Mouse (Mus musculus) layer of hippocampus, adult 9-10 months (tissue): ENCODE measurements around the gene Dscam.

ENCODE experiments used
- DNase-seq: peaks from one replicate; pipeline ENCODE4 v3.0.0; 2022; ENCODE audit warnings: low spot score

Dscam gene

DNA sequence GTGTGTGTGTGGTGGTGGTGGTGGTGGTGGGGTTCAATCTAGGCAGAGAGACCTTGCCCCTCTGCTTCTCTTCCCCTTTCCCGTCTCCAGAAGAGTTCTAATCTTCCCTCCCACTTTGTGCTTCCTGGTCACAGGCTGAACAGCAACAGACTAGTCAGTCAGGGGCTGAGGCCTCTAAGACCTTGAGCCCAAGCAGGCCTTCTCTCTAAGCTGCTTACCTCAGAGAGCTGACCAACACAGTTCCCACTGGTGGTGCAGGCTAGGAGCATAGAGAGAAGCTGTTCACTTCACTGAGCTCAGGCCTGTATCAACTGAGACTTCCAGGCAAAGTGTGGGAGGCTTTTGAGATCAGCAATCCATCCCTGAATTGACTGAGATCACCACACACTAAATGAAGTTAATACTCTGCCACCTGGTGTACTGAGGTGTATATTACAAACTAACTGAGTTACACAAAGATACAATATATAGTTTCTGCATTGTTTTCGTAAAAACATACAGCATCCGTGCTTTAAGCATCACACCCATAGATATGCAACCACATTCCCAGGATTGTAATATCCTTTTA lies 153.3 kb downstream of the Dscam start:
- no peak for DNase-seq

DNA sequence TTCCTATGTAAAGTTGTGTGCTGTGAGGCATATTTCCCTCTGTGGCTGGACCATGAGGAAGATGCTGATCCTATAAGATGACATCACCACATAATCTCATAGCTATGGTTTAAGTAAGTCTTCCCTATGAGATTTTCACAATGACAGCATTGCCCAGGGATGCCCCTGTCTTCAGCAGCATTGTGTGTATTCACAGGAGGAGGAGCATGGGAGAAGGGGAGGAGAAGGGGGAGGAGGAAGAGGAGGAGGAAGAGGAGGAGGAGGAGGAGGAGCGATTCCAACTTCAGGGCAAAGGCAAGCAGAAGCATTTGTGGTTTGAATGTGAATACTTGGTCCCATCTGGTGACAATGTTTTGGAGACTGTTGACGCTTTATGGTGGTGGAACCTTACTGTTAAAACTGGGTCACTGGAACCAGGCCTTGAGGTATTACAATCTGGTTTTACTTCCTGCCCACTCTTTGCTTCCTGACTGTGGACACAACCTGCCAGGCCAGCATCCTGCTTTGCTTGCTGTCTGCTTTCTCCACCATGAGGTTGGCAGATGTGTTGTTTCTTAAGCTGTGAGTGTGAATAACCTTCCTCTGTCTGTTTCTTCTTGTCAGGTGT lies 154.2 kb downstream of the Dscam start:
- DNase-seq: no peak

DNA sequence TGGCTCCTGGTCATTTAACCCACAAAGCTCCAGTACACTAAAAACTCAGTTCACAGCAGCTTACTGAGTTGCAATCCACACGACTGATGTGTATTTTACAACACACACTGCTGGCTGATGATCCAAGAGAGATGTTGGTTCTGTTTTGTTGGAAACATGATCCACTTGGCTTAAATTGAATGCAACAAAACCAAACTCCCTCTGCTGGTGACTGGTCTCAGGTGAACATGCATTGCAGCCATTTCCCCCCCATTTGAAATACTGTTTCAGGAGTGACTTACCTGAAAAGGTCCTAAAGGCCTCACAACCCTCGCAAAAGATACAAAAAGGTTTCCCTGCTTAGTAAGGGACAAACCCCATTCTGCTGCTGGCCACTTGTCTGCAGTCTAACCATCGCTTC lies 156.2 kb downstream of the Dscam start:
- no peak for DNase-seq

DNA sequence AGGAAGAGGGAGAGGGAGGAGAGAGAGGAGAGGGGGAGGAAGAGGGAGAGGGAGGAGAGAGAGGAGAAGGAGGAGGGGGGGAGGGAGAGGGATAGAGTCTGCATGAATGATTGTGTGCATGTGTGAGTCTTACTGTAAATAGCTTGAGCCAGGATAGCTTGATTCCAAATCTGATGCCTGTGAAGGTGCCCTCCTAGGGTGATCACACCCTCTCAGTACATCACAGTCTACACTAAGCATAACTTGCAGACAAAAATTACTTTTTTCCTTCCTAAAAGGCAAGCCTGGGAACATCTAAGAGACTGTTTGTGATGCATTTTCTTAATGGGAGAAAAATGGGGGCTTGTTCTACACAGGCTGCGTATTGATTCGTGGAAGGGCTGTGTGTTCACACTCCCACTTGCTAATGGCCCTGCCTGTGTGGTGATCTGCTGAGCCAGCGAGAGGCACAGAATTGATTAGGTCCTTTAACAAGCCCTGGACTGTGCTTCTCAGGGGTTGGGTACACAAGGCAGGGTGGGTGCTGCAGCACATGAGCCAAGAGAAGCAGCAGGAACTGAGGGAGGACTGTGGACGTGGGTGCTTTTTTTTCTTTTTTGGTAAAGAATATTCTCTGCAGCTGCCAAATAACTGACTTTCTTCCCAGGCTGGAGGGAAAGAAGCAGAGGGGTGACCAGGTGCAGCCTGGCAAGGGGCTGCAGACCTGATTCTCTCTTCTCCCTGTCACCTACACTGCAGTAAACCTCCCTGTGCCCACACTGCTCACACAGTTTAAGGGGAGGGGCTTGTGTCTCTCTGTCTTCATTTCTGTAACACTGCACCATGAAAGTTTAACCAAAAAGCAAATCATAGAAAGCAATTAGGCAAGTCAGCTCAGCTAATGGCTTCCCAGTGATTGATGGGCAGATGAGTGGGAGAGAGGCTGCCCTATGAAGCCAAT lies 161.2 kb downstream of the Dscam start:
- no peak for DNase-seq

DNA sequence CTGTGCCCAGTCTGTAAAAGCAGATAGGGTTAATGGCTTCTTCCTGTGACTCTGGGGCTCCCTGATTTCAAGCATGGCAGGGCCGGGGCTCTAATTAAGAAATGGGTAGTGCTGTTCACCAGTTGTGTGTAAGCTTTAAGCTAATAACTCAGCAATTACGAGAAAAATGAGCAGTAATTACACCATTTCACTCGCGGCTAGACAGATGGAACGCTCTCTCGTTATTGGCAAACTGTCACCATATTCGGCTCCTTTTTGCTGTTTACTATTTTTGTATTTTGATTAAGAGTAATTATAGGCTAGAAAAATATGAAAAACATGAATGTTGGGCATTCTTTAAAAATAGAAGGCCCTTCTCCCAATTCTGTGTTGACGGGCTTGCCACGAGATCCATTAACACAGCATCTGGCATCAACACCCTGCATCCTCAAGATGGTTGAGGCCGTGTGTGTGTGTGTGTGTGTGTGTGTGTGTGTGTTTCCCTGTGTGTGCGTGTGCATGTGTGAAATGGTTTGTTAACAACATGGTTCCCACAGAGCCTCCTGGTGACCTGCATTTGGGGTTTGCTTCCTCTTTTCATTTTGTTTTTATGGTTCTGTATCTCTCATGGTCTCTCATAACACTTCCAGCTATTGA lies 162.5 kb downstream of the Dscam start:
- no peak for DNase-seq

DNA sequence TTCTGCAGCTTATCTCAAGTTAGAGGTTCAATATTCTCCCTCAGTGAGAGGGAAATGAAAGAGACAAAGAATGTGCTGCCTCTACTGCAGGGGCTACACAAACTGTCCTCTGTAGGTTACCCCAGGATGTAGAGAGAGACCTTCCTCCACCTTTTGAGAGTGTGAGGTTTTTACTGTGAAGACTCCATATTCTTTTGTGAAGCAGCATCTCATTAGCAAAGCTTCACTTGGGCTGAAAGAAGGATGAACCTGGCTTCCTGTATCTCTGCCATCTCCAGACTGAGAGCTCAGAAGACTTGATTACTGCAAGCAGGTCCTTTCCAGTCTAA lies 163.7 kb downstream of the Dscam start:
- DNase-seq: no peak

DNA sequence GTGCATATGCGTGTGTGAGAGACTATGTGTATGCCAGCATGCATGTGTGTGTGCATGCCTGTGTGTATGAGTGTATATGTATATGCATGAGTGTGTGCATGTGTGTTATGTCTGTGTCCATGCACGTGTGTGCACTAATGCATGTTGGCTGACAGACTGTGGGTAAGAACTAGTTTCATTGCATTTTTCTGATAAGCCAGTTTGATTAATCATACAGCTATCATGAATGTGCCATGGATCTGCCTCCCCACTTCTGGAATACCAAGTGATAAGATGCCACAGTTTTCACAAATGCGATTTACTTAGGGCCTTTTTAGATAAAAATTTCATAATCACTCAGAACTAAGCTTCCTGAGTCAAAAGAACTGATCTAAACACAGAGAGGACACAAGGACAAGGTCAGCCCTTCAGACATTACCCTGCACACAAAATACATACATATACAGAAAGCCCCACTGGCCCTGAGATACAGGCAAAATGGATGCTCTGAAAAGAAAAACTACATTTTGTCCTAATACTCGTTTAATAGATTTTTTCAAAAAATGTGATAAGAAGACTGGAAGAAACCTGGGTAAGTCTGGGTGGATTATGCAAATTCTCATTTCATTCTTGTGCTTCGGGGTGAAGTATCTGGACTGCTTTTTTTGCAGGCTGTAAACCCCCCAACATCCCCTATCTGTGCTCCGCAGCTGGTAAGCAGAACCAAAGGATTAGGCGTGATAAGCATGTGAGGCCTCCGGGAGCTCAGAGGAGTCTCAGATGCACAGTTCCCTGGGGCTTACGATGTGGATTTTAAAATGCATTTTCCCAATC lies 164.3 kb downstream of the Dscam start:
- DNase-seq: no peak

DNA sequence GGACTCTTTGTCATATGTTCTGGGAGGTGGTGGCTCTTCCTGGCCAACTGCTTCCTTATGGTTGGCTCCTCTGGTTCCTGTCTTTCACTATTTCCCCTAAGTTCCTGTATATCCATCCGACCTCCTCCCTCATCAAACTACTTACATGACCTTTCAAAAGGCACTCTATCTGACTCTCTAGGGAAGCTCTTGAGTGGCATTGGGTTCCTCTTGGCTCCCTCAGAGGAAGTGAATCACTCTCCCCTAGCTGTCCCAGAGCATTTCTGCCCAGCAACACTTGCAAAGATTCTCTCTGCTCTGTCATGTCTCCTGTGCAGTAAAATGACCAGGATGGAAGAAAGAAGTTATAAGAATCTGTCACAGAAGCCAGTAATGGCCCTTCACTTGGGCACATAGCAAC lies 166.6 kb downstream of the Dscam start:
- DNase-seq: no peak

DNA sequence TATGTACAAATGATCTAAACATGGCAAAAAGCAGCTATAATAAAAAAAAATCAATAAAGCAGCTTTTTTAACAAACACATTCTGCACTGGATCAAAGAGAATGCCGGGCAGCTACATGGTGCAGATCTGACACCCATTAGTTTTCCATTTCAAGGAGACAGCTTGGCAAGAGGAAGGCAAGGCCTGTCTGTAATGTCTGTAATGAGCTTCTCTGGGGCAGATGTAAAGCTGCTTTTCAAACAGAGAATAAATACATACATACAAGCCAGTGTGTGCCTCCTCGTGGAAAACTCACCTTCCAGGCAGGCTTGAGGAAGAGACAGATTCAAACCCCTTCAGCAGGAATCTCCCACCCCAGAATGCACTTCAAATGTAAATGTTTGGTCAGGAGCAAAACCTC lies 167.7 kb downstream of the Dscam start:
- no peak for DNase-seq

DNA sequence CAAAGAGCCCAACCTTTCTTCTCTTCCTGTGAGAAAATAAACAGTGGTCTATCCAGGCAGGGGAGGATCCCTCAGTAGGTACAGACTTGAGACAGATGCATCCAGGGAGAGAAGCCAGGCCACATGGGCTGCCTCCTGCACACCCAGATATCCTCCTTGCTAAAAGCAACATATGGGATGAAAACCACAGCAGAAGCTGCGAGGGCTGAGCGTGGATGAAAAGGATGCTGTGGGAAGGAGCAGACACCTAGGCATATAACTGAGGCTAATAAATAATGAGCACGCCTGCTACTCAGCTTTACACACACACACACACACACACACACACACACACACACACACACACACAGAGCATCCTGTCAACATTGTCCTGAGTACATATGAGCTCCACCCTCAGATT lies 168.4 kb downstream of the Dscam start:
- DNase-seq: peak; percentile 62

DNA sequence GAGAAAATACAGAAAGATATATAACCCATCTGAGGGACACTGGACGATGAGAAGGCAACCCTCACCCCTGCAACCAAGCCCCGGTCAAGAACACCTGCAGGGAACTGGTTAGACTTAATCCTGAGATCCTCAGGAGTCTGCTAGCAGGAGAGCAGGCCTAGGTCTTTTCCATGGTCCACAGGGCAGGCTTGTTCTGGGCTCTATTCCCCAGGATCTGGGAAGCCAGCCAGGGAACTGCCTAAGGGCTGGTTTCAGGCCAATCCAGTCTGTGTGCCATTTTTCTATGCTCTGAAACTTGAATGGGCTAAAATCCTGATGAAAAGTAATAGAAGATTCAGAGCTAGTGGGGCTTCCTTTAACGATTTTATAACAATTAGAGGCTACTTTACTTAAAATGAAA lies 173.7 kb downstream of the Dscam start:
- no peak for DNase-seq

DNA sequence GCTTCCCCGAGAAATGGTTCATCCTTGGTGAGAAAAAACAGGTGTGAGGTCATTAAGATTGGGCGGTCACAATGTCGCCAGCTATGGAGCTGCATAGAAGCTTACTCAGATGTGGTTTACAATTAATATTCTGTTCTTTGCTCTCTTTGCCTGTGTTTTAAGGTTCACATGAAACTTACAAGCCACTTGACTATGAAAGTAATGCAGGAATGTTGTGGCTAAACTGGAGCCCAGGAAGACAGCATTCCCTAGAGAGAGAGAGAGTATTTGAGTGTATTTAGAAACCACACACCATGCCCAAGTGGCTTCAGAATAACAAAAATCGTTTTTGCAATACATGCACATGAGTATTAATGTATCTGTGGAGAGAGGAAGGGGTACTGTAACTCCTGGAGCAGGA lies 174.7 kb downstream of the Dscam start:
- DNase-seq: no peak

DNA sequence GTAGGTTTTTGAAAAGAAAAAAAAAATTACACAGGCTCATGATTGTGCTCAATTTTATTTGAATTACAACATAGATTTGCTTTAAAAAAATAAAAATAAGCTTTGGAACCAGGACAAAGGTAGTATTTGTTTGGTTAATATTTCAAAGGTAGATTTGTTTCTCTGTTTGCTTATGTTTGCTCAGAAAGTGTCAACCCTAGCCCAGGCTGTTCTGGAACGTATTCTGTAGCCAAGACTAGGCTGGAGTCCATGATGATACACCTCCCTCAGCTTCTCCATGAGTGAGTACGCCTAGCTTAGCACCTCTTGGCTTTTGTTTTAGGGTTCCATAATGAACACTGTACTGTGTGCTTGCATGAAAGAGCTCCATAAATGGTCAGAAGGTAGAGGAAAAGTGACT lies 183.2 kb downstream of the Dscam start:
- no peak for DNase-seq

DNA sequence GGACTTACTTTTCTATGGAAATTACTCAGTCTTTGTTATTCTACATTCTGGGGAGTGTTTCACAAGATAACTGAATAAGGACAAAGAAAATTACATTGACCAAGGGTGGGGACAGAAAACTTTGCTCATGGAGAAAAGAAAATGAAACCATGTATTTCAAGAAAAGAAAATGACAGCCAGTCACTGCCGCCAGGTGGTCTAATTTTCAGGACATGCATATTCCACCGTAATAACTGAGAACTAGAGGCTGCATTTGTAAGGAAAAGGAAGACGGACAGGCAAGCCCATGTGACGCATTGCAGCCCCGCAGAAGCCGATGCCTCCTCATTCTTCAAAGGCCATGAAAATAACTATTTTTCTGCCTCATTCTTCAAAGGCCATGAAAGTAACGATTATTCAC lies 197.3 kb downstream of the Dscam start:
- DNase-seq: no peak

DNA sequence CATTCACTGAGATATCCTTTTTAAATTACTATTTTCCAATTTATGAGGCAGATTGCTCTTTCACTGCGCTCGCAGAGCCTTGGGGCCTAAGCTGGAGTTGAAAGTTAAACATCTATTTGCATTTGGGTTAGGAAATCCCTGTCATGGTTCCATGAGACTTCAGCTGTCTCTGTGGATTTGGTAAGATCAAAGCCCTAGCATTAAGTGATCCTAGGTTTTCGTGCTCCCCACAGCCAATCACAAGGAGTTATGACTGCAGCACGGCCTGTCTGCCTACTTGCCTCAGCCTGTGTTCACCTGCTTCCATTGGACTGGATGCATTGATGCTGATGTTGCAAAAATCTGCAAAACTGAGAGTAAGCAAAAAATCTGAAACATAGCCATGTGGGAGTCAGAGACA lies 198.8 kb downstream of the Dscam start:
- DNase-seq: no peak

DNA sequence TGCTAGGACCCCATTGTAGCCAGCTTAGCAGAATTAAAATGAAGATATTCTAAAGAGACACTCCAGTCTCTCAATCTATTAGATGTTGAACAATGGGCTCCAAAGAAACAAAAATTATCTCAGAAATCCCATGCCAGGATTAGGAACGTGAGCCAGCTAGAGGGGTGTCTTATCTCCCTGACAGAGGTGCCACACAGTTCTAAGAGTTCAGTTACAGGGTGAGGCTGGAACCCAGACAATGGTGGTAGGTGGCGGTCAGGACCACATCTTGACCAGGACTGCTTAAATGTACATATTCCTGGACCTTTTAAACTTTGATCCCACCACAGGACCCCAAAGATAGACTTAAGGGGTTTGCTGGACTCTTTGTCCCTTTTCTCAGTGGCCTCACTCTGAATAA lies 200.1 kb downstream of the Dscam start:
- no peak for DNase-seq

DNA sequence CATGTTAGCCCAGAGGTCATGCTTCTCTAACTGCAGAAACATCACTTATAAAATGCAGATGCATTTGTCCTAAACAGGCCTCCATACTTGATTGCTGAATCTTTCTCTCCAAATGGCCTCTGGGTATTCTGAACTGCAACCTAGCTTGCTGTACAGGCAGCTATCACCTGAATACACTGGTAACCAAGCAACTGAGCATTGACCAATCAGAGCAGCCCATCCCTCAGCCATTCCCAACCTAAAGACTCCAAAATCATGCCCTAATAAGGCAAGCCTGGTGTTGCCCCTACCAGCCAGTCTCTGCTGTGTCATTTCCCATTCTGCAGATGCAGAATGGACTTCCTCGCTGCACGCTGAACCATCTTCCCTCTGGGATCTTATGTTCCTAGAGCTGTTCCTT lies 200.9 kb downstream of the Dscam start:
- DNase-seq: no peak

DNA sequence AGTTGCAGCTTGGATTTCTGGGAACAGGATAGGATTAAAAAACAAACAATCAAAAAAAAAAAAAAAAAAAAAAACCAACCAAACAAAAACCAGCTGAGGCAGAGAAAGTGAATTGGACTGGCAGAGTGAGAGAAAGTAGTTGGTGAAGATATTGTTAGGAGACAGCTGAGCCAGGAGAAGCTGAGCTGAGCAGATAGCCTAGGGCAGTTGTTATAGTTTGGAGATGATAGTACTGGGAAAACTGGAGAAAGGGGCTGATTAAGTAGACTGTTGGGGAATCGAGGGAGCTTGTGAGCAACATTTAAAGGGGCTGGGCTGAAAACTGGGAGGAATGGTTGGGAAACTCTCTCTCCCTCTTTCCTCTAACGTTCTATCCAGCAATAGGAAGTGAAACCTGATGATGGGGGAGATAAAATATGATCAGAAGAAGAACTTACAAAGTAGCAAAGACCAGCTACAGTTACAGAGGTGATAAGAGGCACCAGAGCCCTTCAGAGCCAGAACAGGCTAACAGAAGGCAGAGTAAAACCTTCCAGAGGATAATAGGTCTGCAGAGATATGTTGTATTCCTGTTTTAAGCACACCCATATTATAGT lies 201.6 kb downstream of the Dscam start:
- no peak for DNase-seq

DNA sequence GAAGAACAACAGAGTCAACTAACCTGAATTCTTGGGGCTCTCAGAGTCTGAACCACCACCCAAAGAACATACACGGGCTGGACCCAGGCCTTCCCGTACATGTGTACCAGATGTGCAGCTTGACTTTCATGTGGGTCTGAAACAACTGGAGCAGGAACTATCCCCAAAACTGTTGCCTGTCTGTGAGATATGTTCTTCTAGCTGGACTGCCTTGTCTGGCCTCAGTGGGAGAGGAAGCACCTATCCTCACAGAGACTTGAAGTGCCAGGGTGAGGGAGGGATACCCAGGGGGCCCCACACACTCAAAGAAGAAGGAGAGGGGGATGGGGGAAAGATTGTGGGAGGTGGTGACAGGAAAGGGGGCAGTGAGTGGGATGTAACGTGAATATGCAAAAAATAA lies 210.9 kb downstream of the Dscam start:
- no peak for DNase-seq

DNA sequence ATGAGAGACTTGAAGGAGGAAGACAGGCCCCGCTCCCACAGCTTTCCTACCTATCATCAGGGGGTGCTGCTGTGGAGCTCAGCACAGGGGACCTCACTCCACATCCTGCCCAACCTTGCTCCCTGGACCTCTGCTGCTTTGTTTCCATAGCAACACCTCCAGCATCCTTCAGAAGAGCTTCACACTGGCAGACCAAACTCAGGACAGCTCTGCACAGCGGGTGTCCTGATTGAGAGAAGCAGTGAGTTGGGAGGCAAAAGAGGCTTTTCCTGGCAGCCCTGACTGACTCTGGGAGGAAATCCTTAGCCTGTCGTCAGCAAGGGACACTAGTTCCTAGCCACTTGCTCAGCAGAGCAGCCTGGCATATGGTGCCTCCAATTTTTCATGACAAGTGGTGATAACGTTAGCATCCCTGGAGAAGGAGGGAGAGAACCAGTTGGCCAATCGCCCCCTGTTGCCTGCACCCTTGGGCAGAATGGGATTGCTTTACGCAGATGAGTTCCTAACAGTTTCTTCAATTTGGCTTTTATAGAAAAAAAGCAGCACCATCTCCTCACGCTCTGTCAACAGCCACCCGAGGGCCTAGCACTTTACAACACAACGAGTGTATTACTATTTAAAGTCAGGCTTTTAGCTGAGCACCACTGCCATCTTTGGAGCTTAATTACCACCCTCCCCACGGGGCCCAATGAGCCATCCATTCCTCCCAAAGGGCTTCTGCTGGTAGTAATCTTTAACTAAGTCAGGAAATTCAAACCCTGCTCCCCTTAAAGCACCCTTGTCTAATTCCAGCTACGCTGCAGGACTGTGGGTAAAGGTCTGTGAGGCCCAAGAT lies 224.9 kb downstream of the Dscam start:
- no peak for DNase-seq

DNA sequence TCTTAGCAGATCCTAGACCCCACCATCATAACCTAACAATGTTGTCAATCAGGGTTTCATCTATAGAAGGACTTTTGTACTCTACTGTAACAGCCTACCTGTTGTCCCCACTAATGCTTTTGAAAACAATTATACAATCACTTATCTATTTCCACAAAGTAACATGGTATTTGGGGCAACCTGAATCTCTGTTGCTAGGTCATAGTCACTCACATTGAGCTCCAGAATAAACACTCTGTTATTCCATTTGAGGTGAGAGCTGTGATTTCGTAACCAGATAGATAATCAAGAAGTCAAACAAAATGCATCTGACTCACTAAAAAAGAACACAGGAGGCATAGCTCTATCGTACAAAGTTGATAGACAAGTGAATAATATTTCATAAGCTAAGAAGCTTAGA lies 226.9 kb downstream of the Dscam start:
- no peak for DNase-seq
